Mouse (Mus musculus) stomach, postnatal 0 days (tissue): ENCODE results near the gene Actb. TPM values are rescaled to one million over a fixed set of nuclear protein-coding genes. Genes with fewer than 3 reads are reported as not detected.
A peak's percentile ranks its signal among the peaks of the same experiment; 100 is the strongest.

Experiments
- ATAC-seq: fragments of 200-750 bp; cut with Nextera tagmentation; 2 replicates; pipeline ENCODE4 v1.8.0; 2017; ENCODE audit not compliant: low FRiP score, low TSS enrichment
- DNase-seq: peaks from one replicate; pipeline ENCODE4 v3.0.0-alpha.2; 2016; ENCODE audit warnings: low spot score
- H3K27ac ChIP-seq: fragments of 300-500 bp; sonication (generic); replicated peaks from 2 replicates; pipeline ENCODE4 v1.5.1; 2014; ENCODE audit warnings: mild to moderate bottlenecking, control low read depth
- H3K27me3 ChIP-seq: fragments of 300-500 bp; sonication (generic); 2 replicates; pipeline ENCODE4 v1.6.1; 2014; ENCODE audit warnings: low read length; ENCODE audit not compliant: control insufficient read depth, insufficient read depth
- H3K36me3 ChIP-seq: fragments of 300-500 bp; sonication (generic); 2 replicates; pipeline ENCODE4 v1.6.1; 2014; ENCODE audit warnings: low read length, mixed read lengths; ENCODE audit not compliant: control insufficient read depth, insufficient read depth
- H3K4me1 ChIP-seq: fragments of 300-500 bp; sonication (generic); replicated peaks from 2 replicates; pipeline ENCODE4 v1.6.1; 2014; ENCODE audit warnings: antibody characterized with exemption; ENCODE audit not compliant: control insufficient read depth, insufficient read depth
- H3K4me2 ChIP-seq: fragments of 300-500 bp; sonication (generic); replicated peaks from 2 replicates; pipeline ENCODE4 v1.6.1; 2014; ENCODE audit warnings: low read depth, mild to moderate bottlenecking, control low read depth, moderate library complexity
- H3K4me3 ChIP-seq: fragments of 300-500 bp; sonication (generic); 2 replicates; pipeline ENCODE4 v1.5.1; 2014; ENCODE audit warnings: low read depth, low read length, control low read depth
- H3K9ac ChIP-seq: fragments of 300-500 bp; sonication (generic); 2 replicates; pipeline ENCODE4 v1.6.1; 2014; ENCODE audit warnings: mild to moderate bottlenecking, low read length, control low read depth, mixed read lengths
- H3K9me3 ChIP-seq: fragments of 300-500 bp; sonication (generic); 2 replicates; pipeline ENCODE4 v1.6.1; 2016; ENCODE audit warnings: low read length; ENCODE audit not compliant: control insufficient read depth
- CTCF ChIP-seq: IDR thresholded peaks from 2 replicates; pipeline ENCODE4 v1.5.1; 2016; ENCODE audit warnings: antibody characterized with exemption, low read depth, mild to moderate bottlenecking, moderate library complexity
- EP300 ChIP-seq: optimal IDR thresholded peaks from 2 replicates; pipeline ENCODE3; 2016; ENCODE audit warnings: antibody characterized with exemption
- WGBS: fragments of 180-500 bp; shearing (Covaris S2); extraction: QIAGEN DNeasy Blood & Tissue Kit; methylation state at CpG from one replicate; pipeline ENCODE4 v1.1.7; 2014; 5-methylcytosine and 5-hydroxymethylcytosine counted together
- polyA plus RNA-seq: library from polyadenylated mRNA; unstranded; fragments of >200 nt; fragmentation: Nextera tagmentation; extraction: Ambion mirVana; gene quantifications from 2 replicates; pipeline ENCODE4 v1.2.1, GENCODE M21; 2015

Gene Actb
- polyA plus RNA-seq, 1 experiment from 2014 or later, result 16,187 TPM

DNA sequence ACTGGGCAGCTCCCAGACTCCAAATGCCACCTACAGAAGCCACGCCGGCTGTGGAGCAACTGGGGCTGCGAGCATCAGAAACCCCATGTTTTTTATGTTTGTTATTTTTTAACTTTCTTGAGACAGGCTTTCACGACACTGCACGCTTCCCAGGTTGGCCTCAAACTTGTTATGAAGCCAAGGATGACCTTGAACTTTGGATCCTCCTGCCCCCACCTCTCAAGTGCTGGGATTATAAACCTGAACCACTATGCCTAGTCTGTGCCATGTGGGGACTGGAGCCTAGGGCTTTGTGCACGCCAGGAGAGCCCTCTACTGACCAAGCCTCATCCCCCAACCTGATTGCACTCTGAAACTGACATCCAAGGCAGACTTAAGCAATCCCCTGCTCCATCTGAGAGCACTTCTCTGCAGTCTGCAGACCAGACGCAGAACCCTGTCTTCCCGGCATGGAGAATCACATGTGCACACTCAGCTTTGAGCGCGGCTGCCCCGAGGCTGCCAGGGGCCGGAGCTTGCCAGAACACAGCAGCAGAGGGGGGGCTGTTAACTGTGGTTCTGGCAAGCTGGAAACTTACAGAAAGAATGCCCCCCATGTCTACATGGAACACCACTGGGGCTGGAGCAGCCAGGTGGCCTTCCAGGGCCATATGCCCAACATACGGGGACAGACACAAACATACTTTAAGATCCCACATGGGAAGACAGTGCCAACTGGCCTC, 31.6 kb downstream of the Actb start:
- Histone ChIP-seq H3K9ac (no peak overlapping the region), H3K9me3 (no peaks in the 10 kb centered on the region), H3K4me3 (no peak overlapping the region), H3K4me2 (no peak overlapping the region), H3K36me3 (peaks cover 6% of the 10 kb centered on the region), H3K4me1 (no peaks in the 10 kb centered on the region), H3K27me3 (no peaks in the 10 kb centered on the region), H3K27ac (no peak overlapping the region)
- ATAC-seq (no peak), DNase-seq (no peak)
- 85% methylated on average over 13 of the region's 13 CpGs for WGBS
- TF ChIP-seq EP300 (no peak), CTCF (peak; percentile 27; the same call in 1 of the 2 replicates)

DNA sequence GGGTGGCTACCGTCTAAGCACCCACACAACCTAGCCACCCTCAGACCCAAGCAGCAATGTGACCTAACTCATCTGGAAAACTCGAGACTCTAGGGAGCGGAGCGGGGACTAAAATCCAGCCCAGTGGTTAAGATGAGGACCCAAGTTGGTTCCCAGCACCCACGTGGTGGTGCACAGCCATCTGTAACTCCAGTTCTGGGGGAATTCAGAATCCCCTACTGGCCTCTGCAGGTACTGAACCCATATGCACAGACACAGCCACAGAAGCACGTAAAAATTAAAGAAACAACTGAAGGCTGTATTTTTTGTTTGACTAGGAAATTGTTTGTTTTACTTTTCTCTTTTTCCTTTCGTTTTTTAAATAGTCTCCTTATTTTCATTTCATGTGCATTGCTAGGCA, 32.8 kb downstream of the Actb start:
- no peak overlapping the region for H3K9ac ChIP-seq
- H3K4me3 ChIP-seq, result no peak overlapping the region
- no peak overlapping the region for H3K27ac ChIP-seq
- no peaks in the 10 kb centered on the region for H3K4me1 ChIP-seq
- H3K27me3 ChIP-seq, result no peaks in the 10 kb centered on the region
- peaks cover 6% of the 10 kb centered on the region for H3K36me3 ChIP-seq
- H3K9me3 ChIP-seq, result no peaks in the 10 kb centered on the region
- TF ChIP-seq CTCF, result no peak
- TF ChIP-seq EP300, result no peak
- H3K4me2 ChIP-seq, result no peak overlapping the region
- DNase-seq, result no peak
- 95% methylated on average over 7 of the region's 7 CpGs for WGBS
- ATAC-seq, result no peak

DNA sequence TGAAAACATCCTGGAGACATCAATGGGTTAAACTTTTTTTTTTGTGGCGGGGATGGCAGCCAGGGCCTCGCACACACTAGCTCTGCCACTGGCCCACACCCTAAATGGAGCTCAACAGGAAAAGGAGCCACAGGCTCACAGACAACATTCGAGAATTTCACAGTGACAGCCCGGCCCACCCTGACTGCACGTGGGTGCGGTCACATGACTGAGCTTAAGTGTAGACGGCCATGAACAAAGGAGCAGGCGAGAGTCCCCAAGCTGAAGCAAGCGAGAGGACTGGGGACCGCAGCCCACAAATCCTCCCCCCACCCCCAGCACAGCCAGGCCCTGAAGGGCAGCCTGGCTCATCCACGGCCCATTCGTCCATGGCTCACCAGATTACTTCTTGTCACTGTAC, 34.8 kb downstream of the Actb start:
- TF ChIP-seq EP300, result no peak
- TF ChIP-seq CTCF, result no peak
- no peaks in the 10 kb centered on the region for H3K4me1 ChIP-seq
- no peak overlapping the region for H3K27ac ChIP-seq
- no peak for ATAC-seq
- 48% methylated on average over 12 of the region's 12 CpGs for WGBS
- H3K36me3 ChIP-seq, result no peaks in the 10 kb centered on the region
- no peak overlapping the region for H3K4me2 ChIP-seq
- no peak overlapping the region for H3K4me3 ChIP-seq
- H3K27me3 ChIP-seq, result no peaks in the 10 kb centered on the region
- H3K9ac ChIP-seq, result no peak overlapping the region
- DNase-seq, result no peak
- no peaks in the 10 kb centered on the region for H3K9me3 ChIP-seq

DNA sequence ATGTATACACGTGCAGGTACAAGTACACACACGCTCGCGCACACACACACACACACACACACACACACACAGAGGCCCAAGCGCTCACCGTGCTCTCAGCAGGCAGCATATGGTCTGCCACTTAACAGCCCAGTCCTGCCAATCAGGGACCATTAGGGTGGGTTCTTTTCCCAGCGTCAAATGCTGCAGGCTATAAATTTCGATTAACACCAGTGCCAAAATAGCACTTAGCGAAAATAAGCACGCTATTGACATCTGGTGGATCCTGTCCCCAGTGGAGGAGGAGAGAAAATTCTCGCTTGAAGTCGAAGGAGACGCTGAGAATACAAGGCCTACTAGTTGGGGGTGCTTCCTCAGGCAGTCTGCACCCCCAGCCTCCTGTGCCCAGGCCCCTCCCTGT, 37.1 kb downstream of the Actb start:
- H3K9ac ChIP-seq, result no peak overlapping the region
- no peaks in the 10 kb centered on the region for H3K4me1 ChIP-seq
- H3K27ac ChIP-seq, result no peak overlapping the region
- TF ChIP-seq CTCF (peak; percentile 52), EP300 (no peak)
- no peaks in the 10 kb centered on the region for H3K9me3 ChIP-seq
- no peak for DNase-seq
- no peak overlapping the region for H3K4me2 ChIP-seq
- H3K27me3 ChIP-seq, result no peaks in the 10 kb centered on the region
- ATAC-seq, result no peak; the same call in 1 of the 2 replicates
- WGBS, result 66% methylated on average over 13 of the region's 13 CpGs
- H3K36me3 ChIP-seq, result no peaks in the 10 kb centered on the region; the same call in 1 of the 2 replicates
- H3K4me3 ChIP-seq, result no peak overlapping the region

DNA sequence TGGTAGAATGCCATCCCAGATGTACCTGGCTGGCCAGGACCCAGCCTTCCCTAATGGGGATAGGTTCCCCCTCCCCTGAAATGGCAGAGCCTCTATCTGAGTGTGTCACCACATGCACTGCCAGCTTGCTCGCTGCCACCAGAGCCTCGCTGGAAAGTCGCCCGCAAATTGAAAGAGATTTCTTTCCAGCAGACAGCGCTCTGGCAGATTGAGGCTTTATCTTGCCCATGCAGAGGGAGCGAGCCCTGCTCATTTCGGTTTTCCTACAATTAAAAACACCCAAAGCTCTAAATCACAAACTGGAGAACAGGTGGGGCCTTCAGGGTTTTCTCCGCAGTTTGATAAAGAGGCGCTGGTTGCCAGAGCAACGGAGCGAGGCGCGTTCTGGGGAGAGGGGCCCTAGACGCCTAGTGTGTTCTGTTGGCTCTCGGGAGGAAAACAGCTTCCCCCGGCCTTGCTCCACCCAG, 48.8 kb downstream of the Actb start:
- Histone ChIP-seq H3K9me3 (no peaks in the 10 kb centered on the region), H3K36me3 (no peaks in the 10 kb centered on the region), H3K9ac (no peak overlapping the region), H3K4me3 (no peak overlapping the region), H3K4me2 (no peak overlapping the region), H3K27me3 (no peaks in the 10 kb centered on the region), H3K27ac (no peak overlapping the region), H3K4me1 (no peaks in the 10 kb centered on the region)
- DNase-seq (no peak), ATAC-seq (no peak)
- 41% methylated on average over 16 of the region's 16 CpGs for WGBS
- TF ChIP-seq EP300, result no peak
- TF ChIP-seq CTCF, result no peak

DNA sequence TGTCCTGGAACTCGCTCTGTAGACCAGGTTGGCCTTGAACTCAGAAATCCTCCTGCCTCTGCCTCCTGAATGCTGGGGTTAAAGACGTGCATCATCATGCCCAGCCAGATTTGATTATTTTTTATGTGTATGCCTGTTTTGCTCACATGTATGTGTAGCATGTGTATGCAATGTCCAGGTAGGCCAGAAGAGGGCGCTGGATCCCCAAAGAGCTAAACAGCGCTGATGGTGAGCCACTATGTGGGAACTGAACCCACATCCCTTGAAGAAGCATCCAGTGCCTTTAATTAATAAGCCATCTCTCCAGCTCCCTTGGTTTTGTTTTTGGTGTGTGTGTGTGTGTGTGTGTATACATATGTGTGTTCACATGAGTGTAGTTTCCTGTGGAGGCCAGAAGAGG, 50.1 kb downstream of the Actb start:
- H3K9ac ChIP-seq, result no peak overlapping the region
- H3K27ac ChIP-seq, result no peak overlapping the region
- TF ChIP-seq EP300, result no peak
- peak; percentile 45 for TF ChIP-seq CTCF
- H3K9me3 ChIP-seq, result no peaks in the 10 kb centered on the region
- no peaks in the 10 kb centered on the region for H3K27me3 ChIP-seq
- H3K4me2 ChIP-seq, result no peak overlapping the region
- ATAC-seq (no peak), DNase-seq (no peak)
- no peak overlapping the region for H3K4me3 ChIP-seq
- no peaks in the 10 kb centered on the region for H3K36me3 ChIP-seq
- WGBS, result 80% methylated on average over 4 of the region's 4 CpGs
- no peaks in the 10 kb centered on the region for H3K4me1 ChIP-seq
